Mouse (Mus musculus): ENCODE measurements at regions not wholly inside any gene's neighbourhood (a gene's known extent, or its start where the extent isn't known, plus 50 kb on each side); places are given as distances from the start of the nearest gene placed in this dataset.

- DNase-seq (ENCODE audit: low spot score): no peak
Observed at GRCm38 (mm10) chr13:52015066-52015465, 168.6 kb downstream of the Gadd45g start.

- DNase-seq (ENCODE audit: low spot score): no peak
Observed at GRCm38 (mm10) chr13:52015496-52015895, 169.0 kb downstream of the Gadd45g start.

DNA sequence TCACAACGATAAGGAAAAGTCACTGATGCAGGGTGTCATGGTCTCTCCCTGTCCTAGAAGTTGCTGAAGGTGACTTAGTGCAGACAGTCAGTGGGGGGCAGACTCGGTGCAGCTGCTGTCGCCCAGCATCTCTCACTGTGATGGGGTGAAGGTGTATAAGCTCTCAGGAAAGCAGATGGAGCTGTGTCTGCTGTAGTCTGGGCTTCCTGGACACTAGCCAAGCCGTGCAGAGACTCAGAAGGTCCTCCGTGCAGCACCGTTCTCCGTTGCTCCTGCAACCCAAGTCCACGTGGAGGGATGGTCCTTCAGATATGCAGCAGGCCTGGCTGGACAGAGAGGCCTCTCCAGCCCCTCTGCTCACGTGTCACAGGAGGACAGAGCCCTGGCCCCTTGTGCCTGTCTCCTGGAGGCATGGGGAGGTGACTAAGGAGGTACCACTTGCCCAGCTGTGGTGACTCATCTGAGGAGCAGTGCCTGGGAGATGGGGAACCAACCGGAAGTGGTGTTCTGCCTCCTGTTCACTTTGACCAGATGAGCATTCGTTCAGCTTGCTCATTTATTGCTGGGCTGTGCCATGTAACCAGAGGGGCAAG lies 171.2 kb downstream of the Gadd45g start:
- no peak for DNase-seq (ENCODE audit: low spot score)

GRCm38 (mm10) chr13:52019647-52020046 lies 173.2 kb downstream of the Gadd45g start:
- DNase-seq (ENCODE audit: low spot score): no peak

- no peak for DNase-seq (ENCODE audit: low spot score)
Observed at GRCm38 (mm10) chr13:52021150-52021549, 174.7 kb downstream of the Gadd45g start.

- DNase-seq (ENCODE audit: low spot score): peak; percentile 40
Observed at GRCm38 (mm10) chr13:52021828-52022227, 175.3 kb downstream of the Gadd45g start.

DNA sequence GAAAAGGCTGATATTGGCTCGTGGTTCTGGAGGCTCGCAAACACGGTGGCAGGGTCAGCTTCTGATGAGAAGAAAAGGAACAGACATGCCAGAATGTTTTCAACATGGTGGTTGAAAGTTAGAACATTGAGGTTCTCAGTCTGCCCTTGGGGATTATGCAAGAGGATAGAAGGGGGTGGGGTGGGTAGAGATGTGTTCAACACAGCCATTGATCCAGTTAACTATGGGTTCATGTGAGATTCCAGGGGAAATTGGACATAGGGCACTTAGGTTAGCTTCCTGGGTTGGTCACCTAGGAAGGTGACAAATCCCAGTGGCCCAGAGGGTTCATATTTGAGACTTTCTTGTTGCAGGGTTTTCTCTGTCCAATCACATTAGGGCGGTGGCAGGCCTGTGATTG lies 176.1 kb downstream of the Gadd45g start:
- no peak for DNase-seq (ENCODE audit: low spot score)

- peak; percentile 83 for DNase-seq (ENCODE audit: low spot score)
Observed at GRCm38 (mm10) chr13:52024349-52024748, 177.9 kb downstream of the Gadd45g start.

- DNase-seq (ENCODE audit: low spot score): no peak
Observed at GRCm38 (mm10) chr13:52024832-52025481, 178.5 kb downstream of the Gadd45g start.

GRCm38 (mm10) chr13:52025482-52025848 lies 179.0 kb downstream of the Gadd45g start:
- peak; percentile 67 for DNase-seq (ENCODE audit: low spot score)

DNA sequence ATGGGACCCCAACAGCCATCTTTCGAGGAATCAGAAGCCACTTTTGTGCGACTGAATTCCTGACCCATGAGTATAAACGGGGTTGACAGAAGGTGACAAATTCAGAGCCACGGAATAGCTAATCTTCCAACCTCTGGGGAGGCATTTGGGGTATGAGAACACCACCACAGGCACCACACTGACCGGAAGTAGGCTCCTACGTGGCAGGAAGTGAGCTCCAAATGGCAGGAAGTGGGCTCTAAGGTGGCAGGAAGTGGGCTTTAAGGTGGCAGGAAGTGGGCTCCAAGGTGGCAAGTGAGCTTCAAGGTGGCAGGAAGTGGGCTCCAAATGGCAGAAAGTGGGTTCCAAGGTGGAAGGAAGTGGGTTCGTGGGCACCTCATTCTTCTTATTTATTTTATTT lies 179.8 kb downstream of the Gadd45g start:
- no peak for DNase-seq (ENCODE audit: low spot score)

DNA sequence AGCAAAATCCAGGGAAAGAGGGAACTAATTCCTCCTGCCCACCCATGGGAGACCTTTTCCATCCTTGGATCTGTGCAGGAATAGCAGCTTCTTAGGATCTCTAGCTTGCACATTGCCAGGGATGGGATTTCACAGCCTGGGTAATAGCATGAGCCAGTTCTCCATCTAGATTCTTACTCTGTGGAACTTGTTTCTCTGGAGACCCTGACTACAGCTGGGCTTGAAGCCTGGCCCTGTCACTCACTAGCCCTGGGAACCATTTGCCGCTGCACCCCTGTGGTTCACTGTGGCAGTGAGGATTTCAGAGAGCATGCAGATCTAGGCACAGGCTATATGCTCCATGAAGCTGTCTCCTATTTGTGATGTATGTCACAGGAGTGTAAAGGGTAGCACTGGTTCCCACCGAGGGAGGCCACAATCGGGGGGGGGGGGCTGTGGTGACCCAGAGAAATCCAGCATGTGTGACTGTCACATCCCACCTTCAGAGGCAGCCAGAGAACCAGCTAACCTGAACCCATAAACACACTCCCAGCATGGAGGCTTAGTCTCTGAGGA lies 183.5 kb downstream of the Gadd45g start:
- no peak for DNase-seq (ENCODE audit: low spot score)

DNA sequence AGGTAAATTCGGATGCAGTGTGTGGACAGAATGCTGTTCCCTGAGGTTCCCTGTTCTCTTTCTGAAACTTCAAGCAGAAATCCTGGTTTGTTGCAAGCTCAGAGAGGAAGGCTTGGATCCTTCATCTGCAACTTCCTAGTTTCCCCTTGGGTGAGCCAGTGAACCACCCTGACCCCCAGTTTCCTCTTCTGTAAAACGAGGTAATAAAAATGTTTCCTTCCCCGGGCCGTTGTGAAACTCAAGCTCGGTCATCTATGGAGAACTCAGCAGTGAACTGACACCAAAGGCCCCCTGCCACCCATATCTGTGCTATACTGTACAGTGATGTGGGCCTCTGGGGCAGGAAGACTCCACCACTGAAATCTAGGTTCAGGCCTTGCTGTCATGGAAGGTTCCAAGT lies 185.0 kb downstream of the Gadd45g start:
- no peak for DNase-seq (ENCODE audit: low spot score)

- no peak for DNase-seq (ENCODE audit: low spot score)
Observed at GRCm38 (mm10) chr13:52035731-52036130, 189.3 kb downstream of the Gadd45g start.

GRCm38 (mm10) chr13:52036351-52036750 lies 189.9 kb downstream of the Gadd45g start:
- DNase-seq (ENCODE audit: low spot score): peak; percentile 29

DNA sequence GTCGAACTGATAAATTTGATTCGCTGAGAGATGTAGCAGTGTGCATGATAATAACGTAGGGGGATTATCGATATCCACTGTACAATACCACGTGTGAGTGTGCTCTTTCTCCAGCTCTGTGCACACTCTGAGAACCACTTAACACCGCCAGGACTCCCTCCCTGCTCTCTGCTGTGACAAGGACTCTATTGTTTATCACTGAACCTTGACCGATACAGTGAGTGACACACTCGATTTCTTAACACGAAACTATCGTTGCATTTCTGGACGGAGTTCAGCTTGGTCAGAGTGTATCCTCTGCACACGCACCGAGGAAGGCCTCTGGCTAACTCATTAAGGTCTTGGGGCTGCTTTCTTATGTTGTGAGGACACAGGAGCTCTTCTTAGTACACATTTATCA lies 190.7 kb downstream of the Gadd45g start:
- peak; percentile 92 for DNase-seq (ENCODE audit: low spot score)

GRCm38 (mm10) chr13:52041467-52042421 lies 195.3 kb downstream of the Gadd45g start:
- no peak for DNase-seq (ENCODE audit: low spot score)

GRCm38 (mm10) chr13:52042867-52043266 lies 196.4 kb downstream of the Gadd45g start:
- no peak for DNase-seq (ENCODE audit: low spot score)

DNA sequence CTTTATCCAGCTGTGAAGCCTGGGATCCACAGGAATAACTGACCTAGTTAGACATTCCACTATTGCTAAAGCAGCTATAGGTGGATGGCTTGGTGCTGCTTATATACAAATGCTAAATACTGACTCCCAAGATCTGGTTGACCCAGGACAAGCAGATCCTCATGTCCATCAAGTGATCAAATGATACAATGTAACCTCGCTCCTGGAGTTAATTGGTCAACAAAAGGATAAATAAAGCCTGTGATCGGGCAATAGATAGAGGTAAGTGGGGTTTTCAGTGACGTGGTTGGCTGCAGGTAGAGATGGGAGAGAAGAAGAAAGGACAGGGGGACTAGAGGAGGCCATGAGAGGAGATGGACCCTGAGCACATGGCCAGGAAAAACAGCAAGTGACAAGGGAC lies 197.4 kb downstream of the Gadd45g start:
- DNase-seq (ENCODE audit: low spot score): no peak

- no peak for DNase-seq (ENCODE audit: low spot score)
Observed at GRCm38 (mm10) chr13:52045349-52045748, 198.9 kb downstream of the Gadd45g start.

DNA sequence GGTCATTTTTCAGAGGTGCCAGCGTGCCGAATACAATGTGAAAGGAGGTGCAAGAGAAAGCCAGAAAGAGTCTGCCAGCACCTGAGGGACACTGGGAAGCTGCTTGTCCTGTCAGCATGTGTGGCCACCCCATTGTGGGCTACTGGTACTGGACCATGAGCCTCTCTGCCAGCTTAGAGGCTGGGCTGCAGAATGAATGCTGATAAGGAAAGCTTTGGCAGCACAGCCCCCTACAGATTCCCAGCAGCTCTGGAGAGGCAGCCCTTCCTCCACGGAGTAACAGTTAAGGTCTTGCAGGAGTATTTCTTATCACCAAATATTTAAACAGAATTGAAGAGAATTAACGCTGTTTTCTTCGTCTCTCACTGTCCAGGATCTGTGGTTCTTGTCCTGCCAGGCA lies 199.5 kb downstream of the Gadd45g start:
- no peak for DNase-seq (ENCODE audit: low spot score)

- no peak for DNase-seq (ENCODE audit: low spot score)
Observed at GRCm38 (mm10) chr13:52046700-52047099, 200.2 kb downstream of the Gadd45g start.

GRCm38 (mm10) chr13:52047937-52048336 lies 201.5 kb downstream of the Gadd45g start:
- peak; percentile 44 for DNase-seq (ENCODE audit: low spot score)

All from adipocyte (in vitro differentiated cells).